Mouse (Mus musculus) myocyte (in vitro differentiated cells): ENCODE data around the gene Cwh43.

ENCODE experiments used
- E2F4 ChIP-seq: IDR thresholded peaks from one replicate; pipeline ENCODE4 v1.6.1; 2011; ENCODE audit warnings: mild to moderate bottlenecking, control low read depth, moderate library complexity; ENCODE audit not compliant: insufficient read depth
- MAX ChIP-seq: IDR thresholded peaks from one replicate; pipeline ENCODE4 v1.6.1; 2011; ENCODE audit warnings: low read depth, mild to moderate bottlenecking, control low read depth
- MYOG ChIP-seq, 3 experiments: IDR thresholded peaks; one replicate each; pipeline ENCODE4 v1.6.1; 2011; ENCODE audit warnings: control low read depth in 2 of 3, low read depth in 2 of 3, mild to moderate bottlenecking in 2 of 3; ENCODE audit not compliant: insufficient read length in 2 of 3, control insufficient read depth in 1 of 3, insufficient read depth in 1 of 3
- POLR2A ChIP-seq: IDR thresholded peaks from one replicate; pipeline ENCODE4 v1.6.1; 2011; ENCODE audit warnings: low read depth, mild to moderate bottlenecking, control low read depth, moderate library complexity; ENCODE audit not compliant: insufficient read length
- POLR2AphosphoS2 ChIP-seq: IDR thresholded peaks from one replicate; pipeline ENCODE4 v1.6.1; 2011; ENCODE audit warnings: low read depth, control low read depth; ENCODE audit not compliant: insufficient read length

- TF ChIP-seq POLR2AphosphoS2 (no peak), MAX (no peak), E2F4 (no peak), POLR2A (no peak), MYOG (IDR thresholded peaks at IDR 0.05; ENCODE audit: control insufficient read depth in 1 of 3, insufficient read depth in 1 of 3, insufficient read length in 2 of 3, low read depth in 2 of 3) (no peak)
Measured at GRCm38 (mm10) chr5:73468462-73469433, 62.9 kb downstream of the Cwh43 start.
